15 mouse cellular contexts compared by ENCODE assay signal in the genomic region with DNA sequence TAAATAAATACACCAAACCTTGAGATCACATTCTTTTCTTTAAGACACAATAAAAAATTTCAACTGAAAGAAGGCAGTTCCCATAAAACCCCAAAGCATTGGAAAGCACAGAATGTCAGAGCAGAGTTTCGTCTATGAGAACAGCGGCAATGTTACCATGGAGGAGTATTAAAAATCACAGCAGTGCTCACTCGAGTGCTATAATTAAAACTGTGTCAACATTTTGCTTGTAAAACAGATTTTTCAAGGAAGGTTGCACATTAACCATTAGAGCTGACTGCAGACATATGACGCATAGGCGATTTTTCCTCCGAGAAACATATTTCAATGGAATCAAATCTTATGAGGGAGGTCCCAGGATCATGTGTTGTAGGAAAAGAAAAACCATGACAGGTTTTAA.
"Had no signal": no experiment of that assay in that cellular context is flagged by ENCODE, and none has a peak within 500 bp of the region (broad histone marks: within the 10 kb centered on the region; RNA-seq: fewer than 3 reads in every experiment).

No protein-coding gene starts in this region.

- H3K27ac ChIP-seq: kidney, postnatal 0 days; liver, embryonic 13.5 days; stomach, embryonic 15.5 days had no signal

- DNase-seq: kidney, adult 2 months; kidney, postnatal 25 days; liver, embryonic 13.5 days; lung, adult 2 months; lung, postnatal 14 days; lung, postnatal 4 days; midbrain, embryonic 14.5 days; right cerebral cortex, adult 18-20 months; right cerebral cortex, postnatal 14 days; right cerebral cortex, postnatal 4 days; thymus, postnatal 25 days had no signal

- H3K4me3 ChIP-seq: liver, embryonic 13.5 days; myocyte; stomach, embryonic 15.5 days had no signal

- ATAC-seq: intestine, postnatal 0 days had no signal
